Mouse (Mus musculus) kidney, adult 11 months (tissue): ENCODE measurements around the gene Syt6.

ENCODE experiments used
- DNase-seq: peaks from one replicate; pipeline ENCODE4 v3.0.0; 2022

Gene Syt6

DNA sequence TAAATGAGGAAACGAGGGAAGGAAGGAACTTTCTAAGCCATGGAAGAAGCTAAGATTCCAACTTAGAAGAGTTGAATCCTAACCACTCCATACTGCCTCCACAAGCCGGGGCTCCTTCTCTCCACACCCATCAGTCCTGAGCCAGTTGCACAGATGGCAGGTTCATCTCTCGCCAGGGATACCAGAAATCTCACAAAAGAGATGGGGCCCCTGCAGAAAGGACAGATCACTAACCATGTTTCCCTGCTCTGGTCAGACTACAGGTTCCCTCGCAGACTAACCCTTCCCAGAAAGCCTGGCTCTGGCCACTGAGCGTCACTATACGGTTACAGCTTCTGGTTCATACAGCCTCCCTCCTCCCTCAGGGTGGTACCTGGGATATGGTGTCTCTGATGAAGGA is 74.7 kb downstream of the Syt6 start:
- no peak for DNase-seq

DNA sequence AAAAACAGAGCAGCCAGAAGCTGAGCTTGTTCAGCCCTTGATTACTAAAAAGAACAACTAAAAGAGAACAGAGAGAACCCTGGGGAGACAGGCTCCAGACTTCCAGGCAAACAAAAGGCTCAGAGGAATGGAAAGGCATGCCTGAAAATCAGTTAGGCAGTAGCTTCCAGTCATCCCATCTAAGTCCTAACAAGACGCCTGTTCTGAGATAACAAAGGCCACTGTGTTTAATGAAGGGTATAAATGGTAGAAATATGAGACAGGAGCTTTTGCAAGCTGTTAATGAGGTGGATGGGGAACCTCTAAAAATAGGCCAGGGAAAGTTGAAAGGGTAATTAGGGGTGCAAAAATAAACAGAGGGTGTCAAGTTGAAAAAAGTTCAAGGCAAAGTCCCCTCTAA is 75.4 kb downstream of the Syt6 start:
- no peak for DNase-seq

DNA sequence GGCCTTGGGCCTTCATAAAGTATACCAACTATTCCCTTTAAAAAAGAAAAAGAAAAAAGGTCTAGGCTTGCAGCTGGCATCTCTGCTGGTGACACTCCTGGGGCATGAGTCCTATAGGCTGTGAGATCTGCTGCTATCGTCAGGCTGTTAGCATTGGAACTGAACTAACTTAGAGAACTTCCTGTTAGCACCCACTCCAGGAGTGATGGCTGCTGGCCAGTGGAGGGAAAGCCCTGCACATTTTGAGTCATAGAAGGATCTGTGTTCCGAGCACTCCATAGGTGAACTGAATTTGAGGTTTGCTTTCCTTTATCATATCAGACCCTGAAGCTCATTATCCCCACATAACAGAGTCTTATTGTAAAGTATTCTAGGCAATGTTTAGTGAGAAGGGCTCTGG is 85.0 kb downstream of the Syt6 start:
- no peak for DNase-seq

DNA sequence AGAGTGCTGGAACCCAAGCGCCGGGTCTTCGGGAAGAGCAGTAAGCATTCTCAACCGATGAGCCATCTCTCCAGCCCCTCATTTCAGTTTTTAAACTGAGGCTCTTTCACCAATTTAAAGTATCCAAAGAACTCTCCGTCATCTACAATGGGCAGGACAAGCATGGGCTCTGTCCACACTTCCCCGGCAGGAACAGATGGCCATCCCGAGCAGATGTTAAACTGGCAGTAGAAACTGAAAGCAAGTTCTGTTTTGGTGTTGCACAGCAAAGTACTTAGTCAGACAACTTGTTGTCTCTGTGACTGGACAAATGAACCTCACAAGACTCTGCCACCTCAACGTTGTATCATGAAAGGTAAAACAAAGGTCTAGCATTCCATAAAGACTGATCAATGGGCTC is 86.7 kb downstream of the Syt6 start:
- no peak for DNase-seq

DNA sequence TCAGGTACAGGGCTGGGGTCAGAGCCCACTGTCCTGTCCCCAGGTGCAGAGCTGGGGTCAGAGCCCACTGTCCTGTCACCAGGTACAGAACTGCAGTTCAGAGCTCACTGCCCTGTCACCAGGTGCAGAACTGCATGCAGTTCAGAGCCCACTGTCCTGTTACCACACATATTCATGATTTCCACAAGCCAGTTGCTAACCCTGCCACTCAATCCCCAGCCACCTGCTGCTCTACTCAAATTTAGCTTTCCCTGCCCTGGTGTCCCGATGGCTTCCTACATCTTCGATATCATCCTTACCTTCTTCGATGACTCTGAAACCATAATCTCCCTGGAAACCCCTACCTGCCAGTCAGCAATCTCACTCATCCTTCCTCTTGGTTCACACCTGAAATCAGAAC is 88.4 kb downstream of the Syt6 start:
- DNase-seq, result no peak

DNA sequence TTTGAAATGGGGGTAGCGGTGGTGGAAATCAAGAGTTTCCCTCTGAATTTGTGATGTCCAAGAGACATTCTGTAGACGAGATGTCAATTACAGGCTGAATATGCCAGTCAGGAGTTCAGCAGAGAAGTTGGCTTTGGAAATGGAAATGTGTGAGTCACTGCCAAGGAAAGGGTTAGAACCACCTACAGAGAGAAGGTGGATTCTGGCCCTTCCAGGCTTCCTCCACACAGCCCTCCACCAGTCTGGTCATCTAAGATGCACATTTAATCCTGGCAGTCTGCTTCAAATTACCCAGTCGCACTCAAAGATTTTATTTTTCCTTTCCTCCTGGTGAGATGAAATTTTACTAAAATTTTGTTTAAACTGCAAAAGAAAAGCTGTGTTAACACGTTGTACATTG is 97.1 kb downstream of the Syt6 start:
- no peak for DNase-seq

DNA sequence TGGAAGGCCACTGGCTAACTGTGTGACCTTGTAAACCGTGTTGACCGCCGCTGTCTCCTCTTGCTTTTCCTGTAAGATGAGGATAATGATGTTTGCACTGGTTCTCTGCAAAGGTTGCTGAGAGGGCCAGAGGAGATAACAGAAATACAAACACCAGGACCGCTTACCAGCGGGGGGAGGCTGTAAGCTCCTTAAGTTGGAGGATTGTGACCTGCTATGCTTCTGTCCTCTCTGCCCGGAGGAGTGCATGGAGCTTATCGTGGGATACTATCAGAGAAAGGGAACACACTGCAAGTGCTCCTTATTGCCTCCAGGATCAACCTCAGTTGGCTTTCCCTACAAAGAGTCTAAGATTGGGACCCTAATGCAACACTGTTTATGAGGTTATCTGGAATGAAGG is 97.7 kb downstream of the Syt6 start:
- DNase-seq, result no peak

DNA sequence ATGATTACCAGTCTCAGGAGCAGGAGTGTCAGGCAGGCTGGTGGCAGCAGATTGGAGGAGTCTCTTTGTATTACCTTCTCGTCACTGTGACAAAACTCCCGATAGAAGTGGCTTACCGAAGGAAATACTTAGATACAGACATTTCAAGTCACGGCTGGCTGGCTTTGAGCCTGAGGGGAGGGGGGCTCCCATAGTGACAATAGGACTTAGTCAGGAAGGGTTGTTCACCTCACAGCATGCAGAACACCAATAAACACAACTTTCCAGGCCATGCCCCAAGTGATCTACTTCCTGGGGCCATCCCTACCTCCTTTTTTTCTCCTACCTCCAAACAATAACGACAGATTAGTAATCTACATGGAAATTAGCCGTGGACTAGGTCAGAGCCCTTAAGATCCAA is 103.8 kb downstream of the Syt6 start:
- DNase-seq, result no peak

DNA sequence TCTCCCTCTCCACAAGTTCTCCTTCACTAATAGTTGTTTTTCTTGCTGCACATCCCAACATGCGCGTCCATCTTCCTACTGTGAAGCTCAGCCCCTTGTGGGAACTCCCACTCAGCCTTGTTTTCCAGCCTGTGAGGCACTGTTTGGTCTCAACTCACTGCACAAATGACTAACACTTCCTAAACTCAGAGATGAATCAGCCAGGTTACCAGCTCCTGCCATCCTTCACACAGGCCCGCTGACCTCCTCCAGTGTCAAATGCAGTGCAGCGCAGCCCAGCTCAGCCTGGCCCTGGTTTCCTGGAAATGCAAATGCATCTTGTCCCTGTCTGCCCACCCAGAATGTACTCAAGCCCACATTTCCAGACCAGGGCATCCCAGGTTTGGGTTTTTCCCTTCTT is 107.4 kb downstream of the Syt6 start:
- no peak for DNase-seq

DNA sequence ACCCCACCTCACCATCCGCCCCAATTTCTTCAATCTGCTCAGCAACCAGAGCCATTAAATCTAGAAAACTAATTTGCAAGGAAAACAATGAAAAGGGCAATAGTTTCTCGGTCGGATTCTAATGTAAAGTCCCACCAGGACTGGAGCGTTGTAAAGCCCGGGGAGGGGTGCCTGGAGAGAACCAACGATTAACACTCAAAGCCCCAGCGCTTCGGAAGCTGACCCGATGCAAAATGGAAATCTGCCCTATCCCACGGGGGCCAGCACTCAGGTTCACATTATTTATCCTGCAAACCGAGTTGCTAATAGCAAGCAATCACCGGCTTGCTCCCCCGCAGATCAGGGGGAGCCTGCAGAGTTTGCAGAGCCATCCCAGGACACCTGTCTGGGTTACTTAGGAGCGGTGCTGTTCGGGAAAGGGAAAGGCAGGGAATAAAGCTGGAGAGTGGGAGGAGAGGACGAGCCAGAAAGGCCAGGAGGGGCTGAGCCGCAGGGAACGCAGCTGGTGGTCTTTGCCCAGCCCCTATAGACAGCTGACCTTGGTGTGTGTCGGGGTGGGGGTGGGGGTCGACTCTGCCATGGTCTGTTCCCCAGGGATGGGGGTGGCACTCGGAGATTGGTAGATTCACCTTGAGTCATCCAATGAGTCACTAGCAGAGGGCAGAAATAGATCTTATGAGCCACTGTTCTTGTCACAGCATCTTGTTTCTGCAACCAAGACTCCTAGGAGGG is 108.4 kb downstream of the Syt6 start:
- no peak for DNase-seq

DNA sequence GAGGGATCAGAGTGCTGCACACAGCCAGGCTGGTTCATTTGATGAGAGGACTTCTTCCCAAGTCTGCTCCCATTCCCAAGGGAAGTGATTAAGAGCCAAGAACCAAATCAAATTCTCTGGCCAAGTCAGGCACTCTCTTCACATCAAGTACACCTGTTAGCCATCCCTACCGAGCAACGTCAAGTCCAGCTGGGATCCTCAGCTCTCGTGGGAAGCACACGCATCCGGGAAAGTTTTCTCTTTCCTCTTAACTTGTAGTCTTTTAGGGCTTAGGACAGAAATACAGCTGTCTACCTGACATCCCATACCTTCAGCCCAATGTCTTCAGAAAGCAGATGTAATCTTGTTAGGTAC is 108.9 kb downstream of the Syt6 start:
- DNase-seq, result no peak

DNA sequence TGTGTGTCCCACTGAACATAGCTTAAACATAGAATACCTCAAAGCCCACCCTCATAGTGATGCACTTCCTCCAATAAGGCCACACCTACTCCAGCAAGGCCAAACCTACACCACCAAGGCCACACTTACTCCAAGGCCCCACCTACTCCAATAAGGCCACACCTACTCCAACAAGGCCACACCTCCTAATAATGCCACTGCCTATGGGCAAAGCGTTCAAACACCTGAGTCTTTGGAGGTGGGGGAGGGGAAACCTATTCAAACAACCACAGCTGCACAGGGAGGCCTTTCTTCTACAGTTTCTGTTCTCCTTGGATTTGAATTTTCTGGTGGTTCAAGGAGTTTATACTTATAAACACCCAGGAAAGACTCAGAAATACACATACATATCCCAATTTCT is 114.0 kb downstream of the Syt6 start:
- no peak for DNase-seq

DNA sequence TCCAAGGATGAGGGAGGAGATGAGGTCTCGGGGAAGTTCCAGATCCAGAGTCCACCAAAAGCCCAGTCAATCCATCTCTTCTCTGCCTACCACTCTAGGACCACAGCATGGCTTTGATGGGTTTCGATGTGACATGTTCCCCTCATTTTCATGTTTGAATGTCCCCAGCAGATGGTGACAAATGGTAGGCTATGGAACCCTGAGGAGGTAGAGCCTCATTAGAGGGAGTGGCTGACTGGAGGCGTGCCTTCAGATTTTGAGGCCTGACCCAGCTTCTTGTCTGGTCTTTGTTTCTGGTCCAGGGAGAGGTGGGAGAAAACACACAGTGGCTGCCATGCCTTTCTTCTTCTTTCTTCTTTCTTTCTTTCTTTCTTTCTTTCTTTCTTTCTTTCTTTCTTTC is 115.5 kb downstream of the Syt6 start:
- peak; percentile 2 for DNase-seq
